Mouse (Mus musculus): ENCODE data around the gene Klhl25.
"Not testable (repeated sequence)": the region's sequence is repeated elsewhere in the genome, so short reads cannot be mapped to it uniquely, and the experiment has no call there.

Klhl25 gene

DNA sequence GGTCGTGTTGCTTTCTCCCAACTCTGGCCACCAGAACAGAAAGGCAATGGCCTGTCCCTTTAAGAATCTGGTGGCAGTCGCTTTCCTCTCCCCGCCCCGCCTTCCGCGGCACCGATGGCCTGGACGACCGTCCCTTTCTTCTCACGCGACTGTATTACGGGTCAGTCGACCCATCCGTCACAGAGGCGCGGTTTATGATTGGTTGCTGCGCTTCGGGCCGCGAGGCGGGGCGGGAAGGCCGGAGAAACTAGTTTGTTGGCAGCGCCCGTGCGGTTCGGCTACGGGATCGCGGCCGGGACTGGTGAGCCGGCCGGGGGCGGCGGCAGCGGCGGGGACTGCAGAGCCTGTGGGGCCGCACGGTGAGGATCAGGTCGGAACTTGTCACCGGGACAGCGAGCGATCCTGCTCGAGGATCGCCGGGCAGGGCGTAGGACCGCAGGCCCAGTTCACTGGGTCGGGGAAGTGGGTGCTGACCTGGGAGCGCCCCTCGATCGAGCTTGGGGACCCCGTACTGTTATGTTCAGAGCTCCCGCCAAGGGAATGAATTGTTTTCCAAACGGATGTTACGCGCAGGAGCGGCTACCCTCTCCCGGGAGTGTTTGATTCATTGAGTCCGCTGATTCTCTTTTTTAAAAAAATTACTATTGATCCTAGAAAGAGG lies at the start of gene Klhl25:
Klhl25 (plus strand) TSS at position 196 of the 661 bp plus-strand sequence.
- peak; percentile 98 for DNase-seq (ENCODE audit: low spot score)

DNA sequence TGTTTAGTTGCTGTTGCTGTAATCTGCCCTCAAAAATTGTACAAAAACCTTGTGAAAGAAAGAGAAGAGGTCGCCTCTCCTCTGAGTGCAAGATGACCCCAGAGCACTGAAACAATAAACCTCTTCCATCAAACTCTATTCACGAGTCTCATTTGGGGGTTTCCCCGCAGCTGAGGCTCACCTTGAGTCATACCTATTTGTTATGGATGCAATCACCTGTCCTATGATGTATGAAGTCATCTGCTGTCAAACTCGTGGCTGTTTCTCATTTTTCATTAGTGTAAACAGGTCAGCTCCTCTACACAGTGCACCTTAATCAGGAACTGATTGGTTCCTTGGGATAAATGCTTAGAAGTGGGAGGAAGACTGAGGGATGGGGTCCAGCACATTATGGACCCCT lies 47.6 kb upstream of the Klhl25 start:
- DNase-seq (ENCODE audit: low spot score), result no peak

DNA sequence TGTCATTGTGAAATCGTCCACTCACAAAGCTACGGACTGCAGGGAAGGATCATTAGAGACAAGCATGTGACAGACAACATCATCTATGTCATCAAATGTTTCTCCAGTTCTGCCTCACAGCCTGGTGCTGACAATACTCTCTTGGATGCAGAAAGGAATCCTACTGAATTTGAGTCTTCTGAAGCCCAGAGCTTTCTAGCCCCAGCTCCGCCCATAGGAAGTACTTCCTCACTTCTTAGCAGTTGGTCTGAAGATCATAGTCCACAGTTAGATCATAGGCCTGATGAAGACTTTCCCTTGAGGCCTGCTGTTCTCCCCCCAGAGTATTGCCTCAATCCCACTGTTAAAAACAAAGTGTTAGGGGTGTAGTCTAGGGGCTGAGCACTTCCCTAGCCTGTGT lies 47.1 kb upstream of the Klhl25 start:
- DNase-seq (ENCODE audit: low spot score), result no peak

GRCm38 (mm10) chr7:75801621-75802358 lies 46.3 kb upstream of the Klhl25 start:
- DNase-seq (ENCODE audit: low spot score), result no peak

DNA sequence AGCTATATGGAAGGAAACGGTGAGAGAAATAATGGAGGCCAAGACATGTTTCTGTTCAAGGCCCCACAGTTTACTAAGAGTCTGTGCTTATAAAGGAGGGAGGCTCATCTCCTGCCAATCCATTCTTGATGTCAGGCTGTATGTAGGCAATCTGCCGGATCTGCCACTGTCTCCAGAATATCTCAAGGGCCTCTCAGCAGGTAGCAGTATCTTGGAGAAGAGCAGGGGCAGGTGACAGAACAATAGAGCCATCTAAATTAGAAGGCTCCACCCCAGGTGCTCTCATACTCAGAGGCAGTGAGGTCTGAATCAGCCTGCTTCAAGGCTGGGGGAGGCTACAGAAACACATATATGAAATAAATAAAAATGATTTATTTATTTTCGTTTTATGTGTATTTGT lies 45.2 kb upstream of the Klhl25 start:
- DNase-seq (ENCODE audit: low spot score), result no peak

DNA sequence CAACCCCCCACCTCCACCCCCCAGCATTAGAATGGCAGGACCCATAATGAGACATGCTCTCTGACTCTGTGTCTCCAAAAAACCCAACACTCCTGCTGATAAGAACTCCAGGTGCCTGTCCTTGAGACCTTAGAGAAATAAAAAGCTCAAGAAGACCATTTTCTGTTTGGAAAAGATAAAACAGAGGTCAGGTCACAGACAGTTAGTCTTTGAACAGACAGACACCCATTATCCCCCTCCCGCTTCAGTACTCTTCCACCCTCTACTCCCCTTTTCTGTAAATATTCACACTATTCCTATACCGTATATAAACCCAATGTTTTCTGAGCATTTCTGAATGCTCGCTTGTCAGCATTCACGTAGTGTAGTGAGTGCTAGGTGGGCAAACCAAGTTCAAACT lies 41.9 kb upstream of the Klhl25 start:
- no peak for DNase-seq (ENCODE audit: low spot score)

DNA sequence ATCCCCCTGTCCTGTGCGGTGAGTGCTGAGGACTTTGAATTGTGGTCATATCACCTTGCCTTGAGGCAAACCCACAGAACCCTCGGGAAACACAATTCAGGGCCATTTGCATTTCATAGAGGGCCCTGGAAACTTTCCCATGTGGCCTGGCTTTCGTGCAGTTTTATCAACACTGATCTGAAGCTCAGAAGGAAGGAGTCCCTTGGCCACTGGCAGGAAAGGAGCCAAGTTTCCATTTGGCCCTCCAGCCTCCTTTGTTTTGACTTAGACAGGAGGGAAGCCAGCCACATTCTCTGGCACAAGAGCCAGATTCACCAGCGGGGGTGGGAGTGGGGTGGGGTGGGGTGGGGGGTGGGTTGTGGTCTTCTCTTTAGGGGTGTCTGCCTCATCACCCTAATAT lies 41.4 kb upstream of the Klhl25 start:
- DNase-seq (ENCODE audit: low spot score), result peak; percentile 83

DNA sequence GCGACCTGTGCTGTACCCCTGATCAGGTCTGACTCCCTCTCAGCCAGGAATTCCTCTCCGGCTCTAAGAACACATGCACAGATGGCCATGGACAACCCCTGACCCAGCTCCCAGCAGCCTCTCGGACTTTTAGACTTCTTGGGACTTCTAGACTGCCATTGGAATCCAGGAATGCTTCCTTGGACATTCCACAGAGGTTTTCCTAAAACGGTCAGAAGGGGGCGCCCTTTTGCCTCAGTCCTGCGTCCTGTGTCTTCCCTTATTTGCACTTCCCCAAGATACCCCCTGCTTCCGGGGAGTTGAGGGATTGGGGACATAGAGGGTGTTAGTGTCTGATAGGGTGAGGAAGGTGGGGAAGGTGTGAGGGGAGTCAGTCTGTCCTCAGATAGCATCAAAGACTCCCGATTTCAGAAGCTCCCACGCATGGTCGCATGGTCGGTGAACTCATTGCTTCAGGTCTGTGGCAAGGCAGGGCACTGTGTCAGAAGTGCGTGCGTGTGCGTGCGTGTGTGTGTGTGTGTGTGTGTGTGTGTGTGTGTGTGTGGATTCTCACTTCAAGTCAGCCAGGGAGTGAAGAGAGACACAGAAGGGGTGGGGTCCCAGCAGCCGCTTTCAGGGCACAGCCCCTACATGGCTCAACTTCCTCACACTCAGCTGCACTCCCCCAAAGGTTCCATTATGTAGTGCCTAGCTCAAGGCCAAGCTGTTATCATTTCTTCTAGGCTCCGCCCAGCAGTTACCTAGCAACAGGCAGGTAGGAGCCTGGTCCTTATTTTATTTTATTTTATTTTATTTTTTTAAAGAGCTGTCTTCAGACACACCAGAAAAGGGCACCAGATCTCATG lies 40.4 kb upstream of the Klhl25 start:
- peak; percentile 59 for DNase-seq (ENCODE audit: low spot score)

- DNase-seq (ENCODE audit: low spot score), result no peak
Observed at GRCm38 (mm10) chr7:75820687-75821086, 27.4 kb upstream of the Klhl25 start.

DNA sequence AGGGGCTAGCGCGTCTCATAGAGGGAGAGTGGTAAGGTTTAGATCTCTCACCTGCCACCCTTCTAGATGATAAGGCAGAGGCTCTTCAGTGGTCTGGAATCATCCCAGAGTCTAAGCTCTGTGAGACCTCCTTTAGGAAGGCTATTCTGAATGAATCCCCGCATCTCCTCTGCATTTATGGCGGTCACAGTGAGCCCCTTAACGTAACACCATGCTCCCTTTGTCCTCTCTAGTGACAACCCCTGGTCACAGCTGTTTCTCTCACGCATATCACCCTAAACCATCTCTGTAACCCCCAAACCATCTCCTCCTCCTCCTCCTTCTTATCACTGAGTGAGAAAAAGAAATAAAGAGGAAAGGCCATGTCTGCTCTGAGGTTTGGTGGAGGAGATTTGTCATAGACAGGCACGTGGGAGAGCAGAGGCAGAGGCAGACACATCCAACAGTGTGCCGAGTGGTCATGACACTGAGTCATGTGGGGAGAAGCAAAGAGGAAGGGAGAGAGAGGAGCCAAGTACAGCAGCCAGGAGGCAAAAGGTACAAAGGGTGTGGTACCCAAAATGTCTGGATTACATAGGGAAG lies 25.9 kb upstream of the Klhl25 start:
- peak; percentile 27 for DNase-seq (ENCODE audit: low spot score)

- no peak for DNase-seq (ENCODE audit: low spot score)
Observed at GRCm38 (mm10) chr7:75823071-75823470, 25.0 kb upstream of the Klhl25 start.

DNA sequence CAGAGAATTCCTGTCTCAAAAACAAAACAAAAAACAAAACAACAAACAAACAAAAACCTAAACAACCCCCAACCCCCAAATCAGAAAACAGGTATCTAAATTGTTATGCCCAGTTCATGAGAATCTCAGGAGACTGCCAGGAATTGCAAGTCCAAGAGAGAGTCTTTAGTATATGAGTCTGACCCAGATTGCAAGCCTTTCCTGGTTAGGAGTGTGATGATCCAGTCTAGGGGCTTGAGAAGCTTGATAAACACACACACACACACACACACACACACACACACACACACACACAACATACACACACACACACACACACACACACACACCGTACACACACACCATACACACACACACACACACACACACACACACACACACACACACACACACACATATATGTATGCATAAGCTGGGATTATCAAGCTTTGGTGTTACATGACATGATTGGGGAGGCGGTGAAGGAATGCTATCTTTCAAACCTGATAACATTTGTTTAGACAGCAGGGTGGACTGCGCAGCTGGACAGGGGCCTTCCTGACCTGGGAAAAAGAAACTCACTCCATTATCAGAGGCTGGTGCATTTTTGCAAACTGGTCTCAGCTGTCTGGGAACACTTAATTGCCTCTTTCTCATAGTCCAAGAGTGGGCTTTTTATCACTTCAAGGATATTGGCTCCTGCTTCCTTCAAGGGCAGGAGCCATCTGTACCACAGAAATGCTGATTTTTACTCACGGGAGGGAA lies 21.6 kb upstream of the Klhl25 start:
- DNase-seq (ENCODE audit: low spot score), result no peak

DNA sequence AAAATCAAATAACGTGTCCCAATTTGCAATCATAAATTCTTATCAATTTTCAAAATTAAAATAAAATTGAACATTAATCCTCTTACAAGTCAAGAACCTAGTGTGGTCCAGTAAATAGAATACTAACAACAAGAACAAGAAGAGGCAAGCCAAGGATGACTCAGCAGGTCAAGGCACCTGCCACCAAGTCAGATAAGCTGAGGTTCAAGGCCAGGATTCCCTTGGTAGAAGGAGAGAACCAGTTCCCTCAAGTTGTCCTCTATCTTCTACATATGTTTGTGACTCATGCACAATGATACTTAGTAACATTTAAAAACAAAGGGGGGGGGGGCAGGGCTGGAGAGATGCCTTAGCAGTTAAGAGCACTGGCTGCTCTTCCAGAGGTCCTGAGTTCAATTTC lies 20.8 kb upstream of the Klhl25 start:
- DNase-seq (ENCODE audit: low spot score), result no peak

GRCm38 (mm10) chr7:75827850-75828249 lies 20.3 kb upstream of the Klhl25 start:
- peak; percentile 67 for DNase-seq (ENCODE audit: low spot score)

DNA sequence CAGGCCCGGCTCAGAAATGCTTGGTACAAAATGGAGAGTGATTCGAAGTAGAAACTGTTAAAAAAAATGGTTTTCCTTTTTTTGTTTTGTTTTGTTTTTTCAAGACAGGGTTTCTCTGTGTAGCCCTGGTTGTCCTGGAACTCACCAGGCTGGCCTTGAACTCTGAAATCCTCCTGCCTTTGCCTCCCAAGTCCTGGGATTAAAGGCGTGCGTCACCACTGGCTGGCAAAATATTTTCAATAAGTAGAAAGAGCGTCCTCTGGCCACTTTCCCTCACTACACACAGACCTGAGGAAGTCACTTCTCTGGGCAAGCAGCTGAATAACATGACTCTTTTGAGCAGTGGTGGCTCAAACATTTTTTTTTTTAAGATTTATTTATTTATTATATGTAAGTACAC lies 19.6 kb upstream of the Klhl25 start:
- no peak for DNase-seq (ENCODE audit: low spot score)

GRCm38 (mm10) chr7:75830251-75831060 lies 17.7 kb upstream of the Klhl25 start:
- DNase-seq (ENCODE audit: low spot score), result no peak

GRCm38 (mm10) chr7:75833960-75834359 lies 14.2 kb upstream of the Klhl25 start:
- not testable (repeated sequence) for DNase-seq (ENCODE audit: low spot score)

DNA sequence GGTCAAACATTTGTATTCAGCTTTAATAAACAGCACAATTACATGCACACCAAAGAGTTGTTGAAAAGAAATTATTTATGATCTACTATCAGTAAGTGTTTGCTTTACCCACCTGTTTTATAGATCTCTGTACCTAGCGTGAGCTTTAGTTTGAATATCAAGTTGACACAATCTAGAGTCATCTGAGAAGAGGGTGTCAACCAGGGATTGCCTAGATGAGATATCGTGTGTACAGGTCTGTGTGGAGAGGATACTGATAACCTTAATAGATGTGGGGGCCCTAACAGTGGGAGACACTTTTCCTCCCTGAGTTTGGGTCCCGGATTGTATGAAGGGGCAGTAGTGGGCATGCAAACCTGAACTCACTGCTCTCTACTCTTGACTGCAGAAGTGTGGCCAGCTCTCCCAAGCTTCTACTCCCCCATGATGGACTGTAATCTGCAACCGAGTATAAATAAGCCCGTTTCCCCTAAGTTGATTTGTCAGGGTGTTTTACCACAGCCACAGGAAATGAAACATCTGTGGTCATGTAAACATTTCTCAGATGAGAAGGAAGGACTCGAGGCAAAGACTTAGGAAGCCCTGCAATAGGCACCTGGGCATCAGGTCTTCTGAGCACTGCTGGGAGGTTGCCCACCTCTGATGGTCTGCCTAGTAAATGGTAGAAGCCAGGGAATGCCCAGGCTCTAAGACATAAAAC lies 13.0 kb upstream of the Klhl25 start:
- not testable (repeated sequence) for DNase-seq (ENCODE audit: low spot score)

GRCm38 (mm10) chr7:75840071-75840470 lies 8.0 kb upstream of the Klhl25 start:
- DNase-seq (ENCODE audit: low spot score), result no peak

DNA sequence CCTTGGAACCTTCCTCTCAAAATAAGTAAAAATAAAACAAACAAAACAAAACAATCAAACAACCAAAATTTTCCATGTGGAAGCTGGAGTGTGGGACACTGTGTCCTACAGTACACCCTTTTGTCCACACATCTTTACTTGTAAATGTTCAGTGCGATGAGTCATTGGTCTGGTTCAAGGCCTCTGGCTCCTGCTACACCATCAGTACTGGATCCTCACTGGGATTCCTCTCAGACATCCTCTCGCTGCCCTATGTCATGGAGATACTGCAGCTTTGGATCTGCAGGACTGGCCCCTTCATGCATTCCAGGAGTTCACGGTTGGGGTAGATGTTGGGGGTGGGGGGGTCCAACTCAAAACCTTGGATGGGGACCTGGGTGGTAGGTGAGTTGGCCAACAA lies 5.8 kb upstream of the Klhl25 start:
- DNase-seq (ENCODE audit: low spot score), result no peak
